Mouse (Mus musculus): ENCODE data around the gene Ttn. TPM values are rescaled to one million over a fixed set of nuclear protein-coding genes. Genes with fewer than 3 reads are reported as not detected.

The Ttn gene
- total RNA-seq, 2 experiments from 2014 or later = 3,850 to 4,932 TPM

DNA sequence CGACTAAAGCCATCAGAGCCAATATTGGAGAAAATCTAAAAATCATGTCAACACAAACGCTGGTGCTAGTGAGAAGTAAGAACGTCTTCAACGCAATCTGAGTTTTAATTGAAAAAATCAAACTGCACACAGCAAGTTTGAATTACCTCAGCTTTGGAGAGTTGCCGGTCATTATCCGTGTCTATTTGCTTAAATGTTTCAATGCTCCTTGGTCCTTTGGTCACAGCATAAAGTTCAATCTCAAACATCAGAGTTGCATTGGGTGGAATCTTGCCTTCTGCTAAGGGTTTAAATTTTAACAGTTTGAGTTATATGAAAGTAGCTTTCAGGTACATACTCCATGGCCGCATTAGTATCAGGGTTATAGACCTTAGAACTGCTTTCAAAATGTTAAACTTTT, 316.8 kb downstream of the Ttn start:
- no peak for DNase-seq (ENCODE audit: low spot score in 2 of 2)

DNA sequence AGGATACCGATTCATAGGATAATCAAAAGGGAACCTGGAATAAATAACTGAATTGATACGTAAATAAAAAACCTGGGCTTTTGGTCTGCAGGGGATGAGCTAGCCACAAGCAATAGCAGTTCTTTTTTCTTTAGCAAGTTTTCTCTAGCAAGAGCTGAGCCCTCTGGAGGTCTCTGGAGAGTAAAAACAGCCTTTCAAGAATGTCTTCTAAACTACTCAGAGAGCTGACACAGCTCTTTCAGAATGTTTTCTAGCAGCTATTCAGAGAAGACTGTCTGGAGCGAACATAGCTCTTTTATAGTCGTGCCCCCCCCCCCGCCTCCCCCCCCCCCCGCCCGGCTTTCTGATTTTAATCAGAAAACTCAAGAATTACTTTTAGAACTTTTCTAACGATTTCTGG, 322.9 kb downstream of the Ttn start:
- DNase-seq (ENCODE audit: low spot score in 2 of 2) = no peak

DNA sequence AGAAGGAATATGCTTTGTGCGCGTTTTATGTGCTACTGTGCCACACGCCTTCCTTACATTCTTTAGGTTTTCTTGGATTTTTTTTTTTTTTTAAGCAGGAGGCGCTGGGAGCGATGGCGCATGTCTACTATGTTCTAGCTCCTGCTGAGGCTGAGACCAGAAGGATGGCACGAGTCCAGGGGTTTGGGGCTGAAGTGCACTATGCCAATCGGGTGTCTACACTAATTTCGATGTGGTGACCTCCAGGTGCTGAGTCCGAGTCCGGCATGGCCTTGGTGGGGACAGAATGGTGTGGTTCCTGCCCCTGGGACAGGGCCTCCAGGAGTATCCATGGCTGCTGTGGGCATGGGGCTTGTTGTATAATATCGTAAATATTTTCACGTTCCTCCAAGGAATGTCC, 323.8 kb downstream of the Ttn start:
- DNase-seq (ENCODE audit: low spot score in 2 of 2) = no peak

DNA sequence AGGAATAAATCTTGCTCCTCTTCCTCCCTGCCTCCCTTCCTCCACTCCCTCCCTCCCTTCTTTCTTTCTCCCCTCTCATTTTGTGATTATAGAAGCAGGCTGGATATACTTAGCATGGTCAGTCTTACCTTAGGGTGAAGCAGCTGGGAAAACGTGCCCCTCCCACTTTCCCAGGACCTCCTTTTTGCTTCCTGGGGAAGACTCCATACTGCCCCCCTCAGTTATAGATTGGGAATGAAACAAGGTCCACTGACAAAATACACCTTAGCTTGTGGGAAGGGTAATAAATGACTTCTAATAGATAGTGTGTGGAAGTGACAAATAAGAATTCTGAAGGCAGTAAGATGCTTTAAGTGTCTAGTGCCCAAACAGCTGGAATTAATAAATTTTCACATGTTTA, 326.4 kb downstream of the Ttn start:
- DNase-seq (ENCODE audit: low spot score in 2 of 2) = no peak

DNA sequence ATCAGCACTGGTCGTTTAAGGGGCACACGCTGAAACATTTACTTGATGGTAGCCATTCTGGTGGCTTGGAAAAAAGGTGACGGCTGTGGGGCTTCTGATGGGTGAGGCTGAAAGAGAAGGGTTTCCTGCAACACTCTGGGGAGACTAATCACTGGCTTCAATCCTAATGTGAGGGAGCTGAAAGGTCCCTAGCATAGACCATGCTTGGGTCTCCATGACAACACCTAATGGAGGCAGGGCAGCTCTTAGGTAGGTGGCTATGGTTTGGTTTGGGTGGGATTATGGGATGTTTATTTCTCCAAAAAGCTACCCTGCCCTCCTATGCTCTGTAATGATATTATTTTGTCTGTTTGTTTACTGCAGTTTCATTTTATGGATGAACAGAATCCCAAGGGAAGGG, 326.9 kb downstream of the Ttn start:
- DNase-seq (ENCODE audit: low spot score in 2 of 2) = no peak

DNA sequence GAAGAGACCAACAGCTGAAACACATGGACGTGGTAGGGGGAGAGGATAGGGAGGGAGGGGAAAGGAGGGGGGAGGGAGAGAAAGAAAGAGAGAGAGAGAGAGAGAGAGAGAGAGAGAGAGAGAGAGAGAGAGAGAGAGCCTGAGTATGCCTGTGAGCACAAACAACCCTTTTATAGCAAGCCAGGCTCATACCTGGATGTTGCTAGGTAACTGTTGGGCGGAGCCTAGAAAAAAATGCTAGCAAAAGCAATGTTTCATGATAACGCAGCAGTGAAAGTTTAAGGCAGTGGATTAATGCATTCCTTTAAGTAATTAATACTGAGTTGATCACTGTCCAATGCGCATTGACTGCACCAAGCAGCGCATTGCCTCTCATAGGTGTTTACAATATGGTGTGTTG, 327.7 kb downstream of the Ttn start:
- DNase-seq (ENCODE audit: low spot score in 2 of 2) = no peak

Other genes with a start within 250 kb of the Ttn start
- 100 to 1,000 TPM; 101 to 119 TPM for gene Ccdc141, start 188.1 kb upstream of the Ttn start, total RNA-seq (2021)